Mouse (Mus musculus) MEL (cell line): ENCODE data around the gene Grpel1.

Experiments
- CTCF ChIP-seq, 3 experiments: IDR thresholded peaks in 2 of 3; conservative IDR thresholded peaks in 1 of 3; 2 replicates each; pipeline ENCODE4 v1.5.1; 2011 to 2012; ENCODE audit warnings: low read length in 3 of 3, low read depth in 2 of 3, mild to moderate bottlenecking in 2 of 3, improper control_type of control experiment in 1 of 3, inconsistent platforms in 1 of 3, mixed read lengths in 1 of 3, moderate library complexity in 1 of 3; ENCODE audit not compliant: control insufficient read depth in 1 of 3, insufficient read depth in 1 of 3, poor library complexity in 1 of 3, severe bottlenecking in 1 of 3
- ETS1 ChIP-seq: IDR thresholded peaks from 2 replicates; pipeline ENCODE4 v1.6.1; 2012; ENCODE audit warnings: low read depth, mild to moderate bottlenecking, inconsistent platforms, low read length, improper control_type of control experiment, moderate library complexity

- TF ChIP-seq ETS1, result no peak
- no peak for TF ChIP-seq CTCF (IDR thresholded peaks at IDR 0.05 in 2 of 3, conservative IDR thresholded peaks at IDR 0.05 in 1 of 3; ENCODE audit: control insufficient read depth in 1 of 3, insufficient read depth in 1 of 3, low read depth in 2 of 3, low read length in 3 of 3, poor library complexity in 1 of 3, severe bottlenecking in 1 of 3)
Measured at GRCm38 (mm10) chr5:36451119-36451518, 13.7 kb upstream of the Grpel1 start.
